ENCODE assay signal across 11 mouse cellular contexts in genomic region chr15:27803568-27804345, GRCm38 (mm10).
A peak's percentile ranks its signal among the peaks of the same experiment; 100 is the strongest.
DNase-seq lines count a peak whose midpoint lies in the region; ATAC-seq lines count a peak whose summit lies in the region.
"Had no signal": no experiment of that assay in that cellular context is flagged by ENCODE, and none has a peak within 500 bp of the region (broad histone marks: within the 10 kb centered on the region; RNA-seq: fewer than 3 reads in every experiment).

No protein-coding gene starts in this region.

- WGBS in forebrain, embryonic 12.5 days: 81% methylated on average over 18 of the region's 18 CpGs
- WGBS in forebrain, embryonic 15.5 days: 83% methylated on average over 18 of the region's 18 CpGs
- 52% methylated on average over 18 of the region's 18 CpGs for WGBS in embryonic facial prominence, embryonic 11.5 days
- WGBS in limb, embryonic 12.5 days: 53% methylated on average over 18 of the region's 18 CpGs
- 78% methylated on average over 18 of the region's 18 CpGs for WGBS in midbrain, embryonic 16.5 days
- WGBS in kidney, embryonic 16.5 days: 61% methylated on average over 18 of the region's 18 CpGs

- DNase-seq in CD4-positive, CD25-positive, alpha-beta regulatory T cell, adult 2 months (ENCODE audit: low read depth, low spot score): peak; percentile 21
- peak; percentile 57 for DNase-seq in embryonic facial prominence, embryonic 11.5 days (ENCODE audit: low spot score)
- DNase-seq in urinary bladder, adult 2 months (ENCODE audit: low spot score): no peak
- DNase-seq: gastrocnemius, adult 2 months; kidney, postnatal 14 days had no signal

- H3K4me2 ChIP-seq in forebrain, embryonic 12.5 days: no peak overlapping the region
- H3K4me2 ChIP-seq in forebrain, embryonic 15.5 days (replicated peaks): no peak overlapping the region
- H3K4me2 ChIP-seq in embryonic facial prominence, embryonic 11.5 days (ENCODE audit: low read depth, low read length): no peak overlapping the region
- H3K4me2 ChIP-seq in limb, embryonic 12.5 days: no peak overlapping the region
- H3K4me2 ChIP-seq in midbrain, embryonic 16.5 days (ENCODE audit: low read length): no peak overlapping the region
- H3K4me2 ChIP-seq in kidney, embryonic 16.5 days (replicated peaks; ENCODE audit: low read depth, low read length): no peak overlapping the region
- H3K4me2 ChIP-seq: liver, embryonic 12.5 days had no signal

- ATAC-seq in forebrain, embryonic 12.5 days (ENCODE audit: low FRiP score): no peak
- ATAC-seq in forebrain, embryonic 15.5 days (replicated peaks): no peak
- ATAC-seq in embryonic facial prominence, embryonic 11.5 days (replicated peaks; ENCODE audit: insufficient number of reproducible peaks, low FRiP score, low TSS enrichment, low read depth): peak; percentile 40
- no peak; the same call in 1 of the 2 replicates for ATAC-seq in limb, embryonic 12.5 days (ENCODE audit: insufficient number of reproducible peaks, insufficient read depth, low FRiP score, low TSS enrichment, low read depth)
- no peak for ATAC-seq in midbrain, embryonic 16.5 days
- ATAC-seq in kidney, embryonic 16.5 days (ENCODE audit: low FRiP score, low TSS enrichment): no peak
- ATAC-seq: liver, embryonic 12.5 days had no signal

- H3K36me3 ChIP-seq in forebrain, embryonic 12.5 days (replicated peaks): peaks cover 40% of the 10 kb centered on the region
- peaks cover 35% of the 10 kb centered on the region for H3K36me3 ChIP-seq in forebrain, embryonic 15.5 days
- peaks cover 4% of the 10 kb centered on the region for H3K36me3 ChIP-seq in embryonic facial prominence, embryonic 11.5 days (replicated peaks; ENCODE audit: control insufficient read depth, insufficient read depth, low read depth, low read length)
- H3K36me3 ChIP-seq in limb, embryonic 12.5 days: peaks cover 48% of the 10 kb centered on the region
- H3K36me3 ChIP-seq in midbrain, embryonic 16.5 days (ENCODE audit: control insufficient read depth, insufficient read depth, low read length): peaks cover 19% of the 10 kb centered on the region
- H3K36me3 ChIP-seq in kidney, embryonic 16.5 days (ENCODE audit: insufficient read depth, low read length): peaks cover 29% of the 10 kb centered on the region

- no peak overlapping the region for H3K9ac ChIP-seq in forebrain, embryonic 12.5 days
- no peak overlapping the region for H3K9ac ChIP-seq in forebrain, embryonic 15.5 days (replicated peaks)
- H3K9ac ChIP-seq in embryonic facial prominence, embryonic 11.5 days (replicated peaks; ENCODE audit: low read length): no peak overlapping the region
- no peak overlapping the region for H3K9ac ChIP-seq in limb, embryonic 12.5 days (replicated peaks)
- no peak overlapping the region for H3K9ac ChIP-seq in midbrain, embryonic 16.5 days (ENCODE audit: low read depth, low read length)
- no peak overlapping the region for H3K9ac ChIP-seq in kidney, embryonic 16.5 days (replicated peaks; ENCODE audit: low read length)
- H3K9ac ChIP-seq: liver, embryonic 12.5 days had no signal

- H3K4me1 ChIP-seq in forebrain, embryonic 12.5 days: peaks cover 30% of the 10 kb centered on the region
- H3K4me1 ChIP-seq in forebrain, embryonic 15.5 days: peaks cover 22% of the 10 kb centered on the region
- peaks cover 9% of the 10 kb centered on the region for H3K4me1 ChIP-seq in embryonic facial prominence, embryonic 11.5 days (ENCODE audit: control insufficient read depth, insufficient read depth, low read length)
- H3K4me1 ChIP-seq in limb, embryonic 12.5 days (replicated peaks): peaks cover 84% of the 10 kb centered on the region
- H3K4me1 ChIP-seq in midbrain, embryonic 16.5 days (ENCODE audit: control insufficient read depth, insufficient read depth, low read length): no peaks in the 10 kb centered on the region; the same call in 1 of the 2 replicates
- H3K4me1 ChIP-seq in kidney, embryonic 16.5 days (ENCODE audit: insufficient read depth, low read length): peaks cover 26% of the 10 kb centered on the region
- H3K4me1 ChIP-seq: liver, embryonic 12.5 days had no signal

- no peaks in the 10 kb centered on the region for H3K9me3 ChIP-seq in forebrain, embryonic 12.5 days
- H3K9me3 ChIP-seq in forebrain, embryonic 15.5 days: no peaks in the 10 kb centered on the region
- H3K9me3 ChIP-seq in embryonic facial prominence, embryonic 11.5 days (replicated peaks; ENCODE audit: control insufficient read depth, low read length): no peaks in the 10 kb centered on the region
- no peaks in the 10 kb centered on the region for H3K9me3 ChIP-seq in limb, embryonic 12.5 days
- H3K9me3 ChIP-seq in midbrain, embryonic 16.5 days (replicated peaks; ENCODE audit: control insufficient read depth, low read length, poor library complexity, severe bottlenecking): no peaks in the 10 kb centered on the region
- no peaks in the 10 kb centered on the region for H3K9me3 ChIP-seq in kidney, embryonic 16.5 days (ENCODE audit: low read length)
- H3K9me3 ChIP-seq: liver, embryonic 12.5 days had no signal

- no peak overlapping the region for H3K4me3 ChIP-seq in forebrain, embryonic 12.5 days (replicated peaks)
- H3K4me3 ChIP-seq in forebrain, embryonic 15.5 days: no peak overlapping the region
- no peak overlapping the region for H3K4me3 ChIP-seq in embryonic facial prominence, embryonic 11.5 days (ENCODE audit: low read depth, low read length)
- no peak overlapping the region for H3K4me3 ChIP-seq in limb, embryonic 12.5 days (replicated peaks)
- no peak overlapping the region for H3K4me3 ChIP-seq in midbrain, embryonic 16.5 days (ENCODE audit: low read depth, low read length)
- no peak overlapping the region for H3K4me3 ChIP-seq in kidney, embryonic 16.5 days (ENCODE audit: low read length)
- H3K4me3 ChIP-seq: gastrocnemius, adult 2 months; liver, embryonic 12.5 days had no signal

- no peaks in the 10 kb centered on the region for H3K27me3 ChIP-seq in forebrain, embryonic 12.5 days
- H3K27me3 ChIP-seq in forebrain, embryonic 15.5 days: no peaks in the 10 kb centered on the region
- no peaks in the 10 kb centered on the region for H3K27me3 ChIP-seq in embryonic facial prominence, embryonic 11.5 days (ENCODE audit: control insufficient read depth, insufficient read depth, low read length)
- H3K27me3 ChIP-seq in limb, embryonic 12.5 days: no peaks in the 10 kb centered on the region
- H3K27me3 ChIP-seq in midbrain, embryonic 16.5 days (ENCODE audit: control insufficient read depth, insufficient read depth, low read depth, low read length): no peaks in the 10 kb centered on the region; the same call in 1 of the 2 replicates
- no peaks in the 10 kb centered on the region for H3K27me3 ChIP-seq in kidney, embryonic 16.5 days (ENCODE audit: insufficient read depth, low read length)
- H3K27me3 ChIP-seq: liver, embryonic 12.5 days had no signal

- H3K27ac ChIP-seq in forebrain, embryonic 12.5 days: peak overlapping the region; percentile 58
- no peak overlapping the region for H3K27ac ChIP-seq in forebrain, embryonic 15.5 days (replicated peaks)
- H3K27ac ChIP-seq in embryonic facial prominence, embryonic 11.5 days (replicated peaks; ENCODE audit: low read depth, low read length): peak overlapping the region; percentile 56
- peak overlapping the region; percentile 81 for H3K27ac ChIP-seq in limb, embryonic 12.5 days
- no peak overlapping the region for H3K27ac ChIP-seq in midbrain, embryonic 16.5 days (ENCODE audit: low read length)
- no peak overlapping the region for H3K27ac ChIP-seq in kidney, embryonic 16.5 days (ENCODE audit: low read length)
- H3K27ac ChIP-seq: liver, embryonic 12.5 days had no signal

Comparison
In these comparisons a context has a peak if more than half of its experiments do, and no peak if none do; other contexts are left out.
1. H3K27ac ChIP-seq: peak in forebrain, embryonic 12.5 days (single experiment), embryonic facial prominence, embryonic 11.5 days (single experiment) and limb, embryonic 12.5 days (single experiment); none in forebrain, embryonic 15.5 days (single experiment), midbrain, embryonic 16.5 days (single experiment) and kidney, embryonic 16.5 days (single experiment).